In genomic region chr3:144584789-144585553, GRCm38 (mm10) we compare ENCODE assay signal across 16 mouse cellular contexts. TPM values are rescaled to one million over a fixed set of nuclear protein-coding genes. Genes with fewer than 3 reads are reported as not detected.
A peak's percentile ranks its signal among the peaks of the same experiment; 100 is the strongest.
DNase-seq lines count a peak whose midpoint lies in the region; ATAC-seq and TF ChIP-seq lines count a peak whose summit lies in the region.
"Had no signal": no experiment of that assay in that cellular context is flagged by ENCODE, and none has a peak within 500 bp of the region (broad histone marks: within the 10 kb centered on the region; RNA-seq: fewer than 3 reads in every experiment).

No protein-coding gene starts in this region.

- no peaks in the 10 kb centered on the region for H3K27me3 ChIP-seq in heart, embryonic 10.5 days (ENCODE audit: insufficient read depth, poor library complexity, severe bottlenecking)
- no peaks in the 10 kb centered on the region for H3K27me3 ChIP-seq in liver, adult 2 months (ENCODE audit: control insufficient read depth, insufficient read depth, low read length)
- H3K27me3 ChIP-seq in liver, embryonic 11.5 days (replicated peaks; ENCODE audit: control insufficient read depth, insufficient read depth, low read length), result no peaks in the 10 kb centered on the region
- H3K27me3 ChIP-seq: hindbrain, embryonic 13.5 days; lung, embryonic 15.5 days; midbrain, embryonic 12.5 days had no signal

- no peak for ATAC-seq in liver, embryonic 11.5 days (replicated peaks; ENCODE audit: low FRiP score)
- peak; percentile 82 for ATAC-seq in granulocyte monocyte progenitor cell, adult 5-6 weeks (replicated peaks; ENCODE audit: poor library complexity, severe bottlenecking)
- peak; percentile 77 for ATAC-seq in neutrophil, adult 5-6 weeks (ENCODE audit: extremely low read depth, insufficient number of reproducible peaks, low FRiP score, poor library complexity, severe bottlenecking)
- ATAC-seq: intestine, postnatal 0 days had no signal

- H3K36me3 ChIP-seq in heart, embryonic 10.5 days, result peaks cover 50% of the 10 kb centered on the region
- H3K36me3 ChIP-seq in liver, adult 2 months (ENCODE audit: control insufficient read depth, insufficient read depth, low read length), result no peaks in the 10 kb centered on the region
- peaks cover 26% of the 10 kb centered on the region for H3K36me3 ChIP-seq in liver, embryonic 11.5 days (ENCODE audit: control insufficient read depth, insufficient read depth, low read length)

- H3K4me1 ChIP-seq in heart, embryonic 10.5 days, result peaks cover 47% of the 10 kb centered on the region
- peaks cover 25% of the 10 kb centered on the region for H3K4me1 ChIP-seq in liver, adult 2 months (ENCODE audit: control insufficient read depth, insufficient read depth, low read length)
- H3K4me1 ChIP-seq in liver, embryonic 11.5 days (replicated peaks; ENCODE audit: control insufficient read depth, insufficient read depth, low read length), result peaks cover 12% of the 10 kb centered on the region

- H3K4me3 ChIP-seq in heart, embryonic 10.5 days, result no peak overlapping the region
- H3K4me3 ChIP-seq in liver, adult 2 months (ENCODE audit: insufficient read depth, low read depth, low read length), result no peak overlapping the region
- H3K4me3 ChIP-seq in liver, embryonic 11.5 days (ENCODE audit: low read depth, low read length), result no peak overlapping the region
- H3K4me3 ChIP-seq: hindbrain, embryonic 13.5 days; lung, embryonic 15.5 days; midbrain, embryonic 12.5 days had no signal

- peak; percentile 54 for DNase-seq in heart, embryonic 10.5 days (ENCODE audit: low spot score)
- no peak for DNase-seq in heart, postnatal 10 days
- peak; percentile 27 for DNase-seq in liver, adult 2 months (ENCODE audit: extremely low read depth, low read depth, low spot score)
- no peak for DNase-seq in liver, embryonic 11.5 days (ENCODE audit: low spot score)
- DNase-seq in urinary bladder, postnatal 14 days (ENCODE audit: low spot score), result no peak
- no peak for DNase-seq in frontal cortex, postnatal 36 days (ENCODE audit: low spot score in 2 of 2)
- DNase-seq: cerebellum, adult 9-10 months; gastrocnemius, postnatal 10 days; kidney, postnatal 36 days; thymus, adult 18-20 months had no signal

- peak overlapping the region; percentile 42; the same call in 1 of the 2 replicates for H3K27ac ChIP-seq in heart, embryonic 10.5 days
- H3K27ac ChIP-seq in liver, adult 2 months (replicated peaks; ENCODE audit: insufficient read depth, low read depth, low read length), result peak overlapping the region; percentile 53; the same call in 1 of the 2 replicates
- H3K27ac ChIP-seq in liver, embryonic 11.5 days (ENCODE audit: low read depth, low read length), result no peak overlapping the region
- H3K27ac ChIP-seq: hindbrain, embryonic 13.5 days; lung, embryonic 15.5 days; midbrain, embryonic 12.5 days had no signal

- TF ChIP-seq CTCF in liver, adult 2 months (IDR thresholded peaks at IDR 0.05; ENCODE audit: low read depth, low read length), result no peak

- no peak overlapping the region for H3K4me2 ChIP-seq in liver, embryonic 11.5 days
- H3K4me2 ChIP-seq: hindbrain, embryonic 13.5 days; lung, embryonic 15.5 days; midbrain, embryonic 12.5 days had no signal

- WGBS in heart, embryonic 10.5 days, result 59% methylated on average over 6 of the region's 6 CpGs
- WGBS in liver, adult 2 months, result 74% methylated on average over 6 of the region's 6 CpGs
- WGBS in liver, embryonic 11.5 days, result 81% methylated on average over 6 of the region's 6 CpGs

- H3K79me2 ChIP-seq in liver, adult 2 months (ENCODE audit: control insufficient read depth, insufficient read depth, low read length), result peaks cover 33% of the 10 kb centered on the region; the same call in 1 of the 2 replicates

- H3K9me3 ChIP-seq in heart, embryonic 10.5 days, result no peaks in the 10 kb centered on the region
- no peaks in the 10 kb centered on the region for H3K9me3 ChIP-seq in liver, embryonic 11.5 days (ENCODE audit: control insufficient read depth, low read length)
- H3K9me3 ChIP-seq: hindbrain, embryonic 13.5 days; lung, embryonic 15.5 days; midbrain, embryonic 12.5 days had no signal

- intact Hi-C loops in heart, postnatal 10 days (cut with DNase I), result no loop called here

- TF ChIP-seq POLR2A in liver, adult 2 months (IDR thresholded peaks at IDR 0.05; ENCODE audit: extremely low read depth, insufficient read depth, low read length), result no peak

- H3K9ac ChIP-seq in liver, adult 2 months (ENCODE audit: low read depth, low read length), result no peak overlapping the region
- no peak overlapping the region for H3K9ac ChIP-seq in liver, embryonic 11.5 days (ENCODE audit: low read depth, low read length)
- H3K9ac ChIP-seq: hindbrain, embryonic 13.5 days; lung, embryonic 15.5 days; midbrain, embryonic 12.5 days had no signal

RNA-seq across cellular contexts. Expression of gene Selenof, which starts 14.9 kb away (rescaled TPM):
- polyA plus RNA-seq in heart, embryonic 10.5 days (2016; fragmentation: Nextera tagmentation; extraction: Ambion mirVana), result 459 and 498 TPM in 2 replicates
- total RNA-seq in heart, postnatal 10 days (2021), result 100 to 1,000 TPM; 208 to 218 TPM
- total RNA-seq in liver, adult 2 months (2014; rRNA removed), result 314 and 385 TPM in 2 replicates
- polyA plus RNA-seq in liver, adult 2 months (2012; rRNA removed), result 176 and 235 TPM in 2 replicates
- polyA plus RNA-seq in liver, embryonic 11.5 days (2014; fragmentation: Nextera tagmentation; extraction: Ambion mirVana), result 369 and 370 TPM in 2 replicates
- 330 and 358 TPM in 2 replicates for total RNA-seq in granulocyte monocyte progenitor cell, adult 5-6 weeks (2014; fragmentation: Nextera tagmentation)
- 781 and 898 TPM in 2 replicates for total RNA-seq in granulocyte monocyte progenitor cell, adult 5-6 weeks (2017)
- 182 and 196 TPM in 2 replicates for total RNA-seq in neutrophil, adult 5-6 weeks (2017)

RNA-seq across cellular contexts. Expression of gene Hs2st1, which starts 15.0 kb away (rescaled TPM):
- 8.6 and 14.0 TPM in 2 replicates for polyA plus RNA-seq in heart, embryonic 10.5 days (2016; fragmentation: Nextera tagmentation; extraction: Ambion mirVana)
- total RNA-seq in heart, postnatal 10 days (2021), result 10 to 100 TPM; 17.0 to 19.7 TPM
- 5.4 and 6.0 TPM in 2 replicates for total RNA-seq in liver, adult 2 months (2014; rRNA removed)
- polyA plus RNA-seq in liver, adult 2 months (2012; rRNA removed), result 1.9 and 2.0 TPM in 2 replicates
- 7.2 and 7.3 TPM in 2 replicates for polyA plus RNA-seq in liver, embryonic 11.5 days (2014; fragmentation: Nextera tagmentation; extraction: Ambion mirVana)
- 11.1 and 13.0 TPM in 2 replicates for total RNA-seq in granulocyte monocyte progenitor cell, adult 5-6 weeks (2014; fragmentation: Nextera tagmentation)
- 12.3 and 13.7 TPM in 2 replicates for total RNA-seq in granulocyte monocyte progenitor cell, adult 5-6 weeks (2017)
- 6.8 and 7.0 TPM in 2 replicates for total RNA-seq in neutrophil, adult 5-6 weeks (2017)

Comparison
In these comparisons a context has a peak if more than half of its experiments do, and no peak if none do; other contexts are left out.
1. DNase-seq: peak in heart, embryonic 10.5 days (single experiment) and liver, adult 2 months (single experiment); none in heart, postnatal 10 days (0 of 2), liver, embryonic 11.5 days (single experiment), urinary bladder, postnatal 14 days (single experiment) and frontal cortex, postnatal 36 days (0 of 2).